Mouse (Mus musculus) liver, adult 2 months (tissue): ENCODE results near the gene Cntd1. TPM values are rescaled to one million over a fixed set of nuclear protein-coding genes. Genes with fewer than 3 reads are reported as not detected.

ENCODE experiments used
- DNase-seq: peaks from one replicate; pipeline ENCODE4 v3.0.0-alpha.2; 2011; ENCODE audit warnings: low read depth, low spot score; ENCODE audit errors: extremely low read depth
- H3K27ac ChIP-seq: fragments of 200-500 bp; replicated peaks from 2 replicates; pipeline ENCODE4 v1.5.1; 2012; ENCODE audit warnings: low read depth, mild to moderate bottlenecking, control low read depth, inconsistent platforms, low read length; ENCODE audit not compliant: insufficient read depth
- H3K27me3 ChIP-seq: fragments of 200-500 bp; 2 replicates; pipeline ENCODE4 v1.6.1; 2012; ENCODE audit warnings: mild to moderate bottlenecking, moderate library complexity, low read length, inconsistent platforms; ENCODE audit not compliant: control insufficient read depth, insufficient read depth
- H3K36me3 ChIP-seq: fragments of 200-500 bp; 2 replicates; pipeline ENCODE4 v1.6.1; 2012; ENCODE audit warnings: low read length, inconsistent platforms; ENCODE audit not compliant: control insufficient read depth, insufficient read depth
- H3K4me1 ChIP-seq: fragments of 200-500 bp; 2 replicates; pipeline ENCODE4 v1.6.1; 2011; ENCODE audit warnings: low read length; ENCODE audit not compliant: control insufficient read depth, insufficient read depth
- H3K4me3 ChIP-seq: fragments of 200-500 bp; 2 replicates; pipeline ENCODE4 v1.5.1; 2011; ENCODE audit warnings: low read depth, mild to moderate bottlenecking, control low read depth, low read length, moderate library complexity; ENCODE audit not compliant: insufficient read depth
- H3K79me2 ChIP-seq: fragments of 200-500 bp; 2 replicates; pipeline ENCODE4 v1.6.1; 2012; ENCODE audit warnings: inconsistent platforms, mild to moderate bottlenecking, low read length, moderate library complexity; ENCODE audit not compliant: control insufficient read depth, insufficient read depth
- H3K9ac ChIP-seq: fragments of 200-500 bp; 2 replicates; pipeline ENCODE4 v1.6.1; 2012; ENCODE audit warnings: low read depth, mild to moderate bottlenecking, control low read depth, inconsistent platforms, low read length
- CTCF ChIP-seq: fragments of 200-500 bp; IDR thresholded peaks from 2 replicates; pipeline ENCODE4 v1.5.1; 2011; ENCODE audit warnings: low read depth, low read length, control low read depth
- POLR2A ChIP-seq: fragments of 200-500 bp; IDR thresholded peaks from 2 replicates; pipeline ENCODE4 v1.6.1; 2011; ENCODE audit warnings: low read length, control low read depth; ENCODE audit not compliant: insufficient read depth; ENCODE audit errors: extremely low read depth
- WGBS: fragments of 180-500 bp; shearing (Covaris S2); methylation state at CpG from one replicate; pipeline ENCODE4 v1.1.7; 2018; 5-methylcytosine and 5-hydroxymethylcytosine counted together
- polyA plus RNA-seq: library from polyadenylated mRNA; depleted of rRNA; stranded (reverse); fragments of >200 nt; gene quantifications from 2 replicates; pipeline ENCODE4 v1.2.3, GENCODE M21; 2012
- total RNA-seq: library from RNA; depleted of rRNA; stranded (reverse); fragments of >200 nt; gene quantifications from 2 replicates; pipeline ENCODE4 v1.2.3, GENCODE M21; 2014

Cntd1 gene
- total and polyA plus RNA-seq, 2 experiments = not detected

DNA sequence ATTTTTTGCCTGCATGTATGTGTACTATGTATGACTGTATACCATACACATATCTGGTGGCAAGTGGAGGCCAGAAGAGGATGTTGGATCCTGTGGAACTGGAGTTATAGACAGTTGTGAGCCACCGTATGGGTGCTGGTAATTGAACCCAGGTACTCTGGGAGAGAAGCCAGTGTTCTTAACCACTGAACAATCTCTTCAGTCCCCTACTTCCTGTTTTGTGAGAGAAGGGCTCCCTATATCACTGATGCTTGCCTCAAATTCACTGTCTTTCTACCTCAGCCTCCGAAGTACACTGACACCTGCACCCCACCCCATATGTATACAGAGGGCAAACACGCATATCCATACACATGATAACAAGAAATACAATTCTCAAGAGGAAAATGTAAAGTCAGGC lies 32.3 kb downstream of the Cntd1 start:
- Histone ChIP-seq H3K36me3 (no peaks in the 10 kb centered on the region), H3K9ac (no peak overlapping the region), H3K4me3 (no peak overlapping the region), H3K27ac (no peak overlapping the region), H3K4me1 (no peaks in the 10 kb centered on the region), H3K27me3 (no peaks in the 10 kb centered on the region), H3K79me2 (peaks cover under 1% of the 10 kb centered on the region)
- no peak for DNase-seq
- no peak for TF ChIP-seq POLR2A
- no peak for TF ChIP-seq CTCF
- WGBS = 91% methylated on average over 3 of the region's 3 CpGs

DNA sequence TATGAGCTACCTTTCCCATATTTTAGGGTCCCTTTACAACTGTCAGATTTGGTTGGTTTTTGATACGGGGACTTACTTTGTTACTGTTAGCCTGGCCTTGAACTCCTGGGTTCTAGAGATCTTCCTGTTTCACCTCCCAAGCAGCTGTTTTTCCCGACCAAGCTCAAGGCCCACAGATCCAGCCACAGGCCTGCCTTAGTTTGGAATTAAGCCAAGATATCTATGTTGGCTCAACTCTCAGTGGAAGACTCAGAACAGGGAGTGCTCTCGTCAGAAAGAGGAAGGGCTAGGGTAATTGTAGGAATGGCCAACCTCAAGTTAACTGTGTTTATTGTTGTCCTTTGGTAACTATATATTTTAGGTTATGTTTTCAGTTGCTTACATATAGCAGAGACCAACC lies 33.3 kb downstream of the Cntd1 start:
- Histone ChIP-seq H3K27ac (no peak overlapping the region), H3K79me2 (peaks cover 10% of the 10 kb centered on the region), H3K27me3 (no peaks in the 10 kb centered on the region), H3K4me3 (no peak overlapping the region), H3K36me3 (no peaks in the 10 kb centered on the region), H3K4me1 (no peaks in the 10 kb centered on the region), H3K9ac (no peak overlapping the region)
- TF ChIP-seq CTCF = no peak
- TF ChIP-seq POLR2A = no peak
- no peak for DNase-seq
- WGBS = 44% methylated on average over 3 of the region's 3 CpGs

- peaks cover 10% of the 10 kb centered on the region for H3K79me2 ChIP-seq
- H3K27me3 ChIP-seq = no peaks in the 10 kb centered on the region
- 0 out of 2 replicates have a peak, but pooled peaks cover 1% of the 10 kb centered on the region for H3K4me1 ChIP-seq
- no peak overlapping the region for H3K9ac ChIP-seq
- H3K27ac ChIP-seq = no peak overlapping the region
- no peak for TF ChIP-seq POLR2A
- no peak for TF ChIP-seq CTCF
- 97% methylated on average over 1 of the region's 1 CpGs for WGBS
- peak; percentile 16 for DNase-seq
- peaks cover 10% of the 10 kb centered on the region for H3K36me3 ChIP-seq
- H3K4me3 ChIP-seq = no peak overlapping the region
Observed at GRCm38 (mm10) chr11:101314567-101314966, 35.8 kb downstream of the Cntd1 start.

DNA sequence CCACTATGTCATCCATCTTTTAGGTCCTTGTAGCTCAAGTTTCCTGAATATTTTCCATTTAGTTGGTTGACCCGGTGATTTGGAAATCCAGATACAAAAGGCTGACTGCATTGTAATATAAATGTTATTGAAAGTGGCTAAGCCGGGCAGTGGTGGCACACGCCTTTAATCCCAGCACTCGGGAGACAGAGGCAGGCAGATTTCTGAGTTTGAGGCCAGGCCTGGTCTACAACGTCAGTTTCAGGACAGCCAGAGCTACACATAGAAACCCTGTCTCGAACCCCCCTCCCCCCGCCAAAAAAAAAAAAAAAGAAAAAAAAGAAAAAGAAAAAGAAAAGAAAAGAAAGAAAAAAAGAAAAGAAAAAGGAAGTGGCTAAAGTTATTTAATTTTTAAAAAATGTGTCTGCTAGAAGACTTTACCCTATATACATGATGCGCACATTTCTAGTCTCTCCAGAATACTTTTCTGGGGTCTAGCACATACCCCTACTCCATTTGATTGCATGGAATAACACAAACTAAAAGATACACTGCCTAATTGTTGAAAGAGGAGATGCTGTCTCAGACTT lies 36.4 kb downstream of the Cntd1 start:
- H3K9ac ChIP-seq = no peak overlapping the region
- H3K36me3 ChIP-seq = peaks cover 16% of the 10 kb centered on the region
- DNase-seq = no peak
- WGBS = 85% methylated on average over 8 of the region's 8 CpGs
- no peaks in the 10 kb centered on the region for H3K27me3 ChIP-seq
- 0 out of 2 replicates have a peak, but pooled peaks cover 1% of the 10 kb centered on the region for H3K4me1 ChIP-seq
- peak overlapping the region; percentile 84; the same call in 1 of the 2 replicates for H3K4me3 ChIP-seq
- H3K79me2 ChIP-seq = peaks cover 10% of the 10 kb centered on the region
- TF ChIP-seq CTCF (no peak), POLR2A (no peak)
- H3K27ac ChIP-seq = peak overlapping the region; percentile 66; the same call in 1 of the 2 replicates

GRCm38 (mm10) chr11:101315665-101316500 lies 37.1 kb downstream of the Cntd1 start, which contains the start of gene Psme3:
Gene Psme3, plus strand, starts transcription at chr11:101316213.
- H3K27ac ChIP-seq = peak within 1 kb of the TSS; percentile 66
- H3K4me3 ChIP-seq = peak within 1 kb of the TSS; percentile 84
- peaks cover 23% of the 10 kb centered on the region for H3K36me3 ChIP-seq
- H3K27me3 ChIP-seq = no peaks in the 10 kb centered on the region
- TF ChIP-seq CTCF (no peak), POLR2A (peak; percentile 64; the same call in 1 of the 2 replicates)
- peaks cover 10% of the 10 kb centered on the region for H3K79me2 ChIP-seq
- 0 out of 2 replicates have a peak, but pooled peaks cover 1% of the 10 kb centered on the region for H3K4me1 ChIP-seq
- under 1% methylated on average over 61 of the region's 62 CpGs for WGBS
- peak; percentile 77 for DNase-seq
- H3K9ac ChIP-seq = peak within 1 kb of the TSS; percentile 83

DNA sequence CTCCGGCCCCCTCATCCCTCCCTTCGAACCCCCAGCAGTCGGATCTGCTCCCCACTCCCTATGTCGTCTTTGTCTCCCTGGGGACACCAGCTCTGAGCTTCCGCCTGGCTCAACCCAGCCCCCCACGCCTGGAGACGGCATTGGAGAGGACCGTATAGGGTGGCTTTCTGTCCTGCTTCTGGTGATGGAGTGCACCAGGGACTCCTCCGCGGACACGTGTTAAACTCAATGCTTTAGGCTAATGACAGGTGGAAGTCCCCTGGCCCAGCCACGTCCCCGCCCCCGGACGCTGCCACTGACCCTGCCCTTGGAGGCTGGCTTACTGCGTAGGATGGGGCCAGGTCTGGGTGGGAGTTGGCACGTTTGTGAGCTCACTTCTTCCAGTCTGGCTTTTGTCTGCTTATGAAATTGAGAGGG lies 37.7 kb downstream of the Cntd1 start:
- Histone ChIP-seq H3K27ac (peak overlapping the region; percentile 26), H3K27me3 (no peaks in the 10 kb centered on the region), H3K4me3 (peak overlapping the region; percentile 84), H3K79me2 (peaks cover 10% of the 10 kb centered on the region), H3K36me3 (peaks cover 29% of the 10 kb centered on the region), H3K9ac (peak overlapping the region; percentile 83), H3K4me1 (0 out of 2 replicates have a peak, but pooled peaks cover 1% of the 10 kb centered on the region)
- WGBS = under 1% methylated on average over 17 of the region's 17 CpGs
- TF ChIP-seq CTCF (no peak), POLR2A (no peak)
- DNase-seq = peak; percentile 10
